Mouse (Mus musculus) embryo, embryonic 9.5 days (tissue): ENCODE data around the gene Gm11983.
"Not testable (repeated sequence)": the region's sequence is repeated elsewhere in the genome, so short reads cannot be mapped to it uniquely, and the experiment has no call there.

Experiments
- DNase-seq: peaks from one replicate; pipeline ENCODE4 v3.0.0-alpha.2; 2017; ENCODE audit errors: extremely low spot score

Gm11983 gene

GRCm38 (mm10) chr11:6837554-6837953 is at the start of gene Gm11983:
Gene Gm11983 (minus strand): TSS chr11:6837654.
- DNase-seq: no peak

- DNase-seq: not testable (repeated sequence)
Measured at GRCm38 (mm10) chr11:6883045-6883444, 45.6 kb upstream of the Gm11983 start.

- no peak for DNase-seq
Measured at GRCm38 (mm10) chr11:6881614-6882013, 44.2 kb upstream of the Gm11983 start.

GRCm38 (mm10) chr11:6877740-6878139 is 40.3 kb upstream of the Gm11983 start:
- DNase-seq: no peak

DNA sequence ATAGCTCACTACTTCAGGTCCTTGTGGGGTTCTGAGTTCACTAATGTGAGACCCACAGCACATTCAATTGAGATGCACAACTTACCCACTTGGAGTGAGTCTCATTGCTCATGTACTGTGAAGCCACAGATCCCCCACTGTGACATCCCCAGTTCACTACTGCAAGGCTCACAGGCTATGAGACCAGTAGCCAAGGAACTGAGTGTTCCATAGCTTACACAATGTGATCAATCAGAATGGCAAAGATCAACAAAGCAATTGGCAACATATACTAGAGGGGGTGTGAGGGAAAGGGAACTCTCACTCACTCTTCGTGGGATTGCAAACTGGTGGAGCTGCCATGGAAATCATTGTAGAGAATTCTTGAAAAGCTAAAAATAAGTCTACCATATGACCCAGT is 33.5 kb upstream of the Gm11983 start:
- no peak for DNase-seq

DNA sequence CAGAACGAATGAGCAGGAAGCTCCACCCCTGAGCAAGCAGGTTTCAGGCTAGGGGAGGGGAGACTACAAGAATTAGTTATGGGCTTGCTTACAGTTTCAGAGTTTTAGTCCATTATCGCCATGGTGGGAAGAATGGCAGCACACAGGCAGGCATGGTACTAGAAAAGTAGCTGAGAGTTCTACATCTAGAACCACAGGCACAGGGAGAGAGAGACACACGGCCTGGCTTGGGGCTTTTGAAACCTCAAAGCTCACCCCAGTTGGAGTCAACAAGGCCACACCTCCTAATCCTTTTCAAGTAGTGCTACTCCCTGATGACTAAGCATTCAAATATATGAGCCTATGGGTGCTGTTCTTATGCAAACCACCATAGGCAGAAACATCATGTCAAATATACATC is 28.1 kb upstream of the Gm11983 start:
- DNase-seq: no peak

DNA sequence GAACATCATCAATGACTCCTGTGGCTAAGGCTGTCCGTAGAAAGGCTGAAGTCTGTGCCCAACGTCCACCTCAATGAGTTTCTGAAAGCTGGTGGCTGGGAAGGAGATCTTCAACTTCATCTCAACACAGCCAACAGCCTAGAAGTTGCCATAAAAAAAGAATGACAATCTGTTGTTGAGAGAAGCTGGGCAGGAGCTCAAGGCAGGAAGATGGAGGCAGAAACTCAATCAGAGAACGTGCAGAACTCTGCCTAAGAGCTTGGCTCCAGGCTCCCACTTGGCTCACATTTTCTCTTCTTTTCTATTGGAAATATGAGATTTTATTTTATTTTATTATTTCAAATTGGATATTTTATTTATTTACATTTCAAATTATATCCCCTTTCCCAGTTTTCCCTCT is 24.7 kb upstream of the Gm11983 start:
- DNase-seq: no peak

DNA sequence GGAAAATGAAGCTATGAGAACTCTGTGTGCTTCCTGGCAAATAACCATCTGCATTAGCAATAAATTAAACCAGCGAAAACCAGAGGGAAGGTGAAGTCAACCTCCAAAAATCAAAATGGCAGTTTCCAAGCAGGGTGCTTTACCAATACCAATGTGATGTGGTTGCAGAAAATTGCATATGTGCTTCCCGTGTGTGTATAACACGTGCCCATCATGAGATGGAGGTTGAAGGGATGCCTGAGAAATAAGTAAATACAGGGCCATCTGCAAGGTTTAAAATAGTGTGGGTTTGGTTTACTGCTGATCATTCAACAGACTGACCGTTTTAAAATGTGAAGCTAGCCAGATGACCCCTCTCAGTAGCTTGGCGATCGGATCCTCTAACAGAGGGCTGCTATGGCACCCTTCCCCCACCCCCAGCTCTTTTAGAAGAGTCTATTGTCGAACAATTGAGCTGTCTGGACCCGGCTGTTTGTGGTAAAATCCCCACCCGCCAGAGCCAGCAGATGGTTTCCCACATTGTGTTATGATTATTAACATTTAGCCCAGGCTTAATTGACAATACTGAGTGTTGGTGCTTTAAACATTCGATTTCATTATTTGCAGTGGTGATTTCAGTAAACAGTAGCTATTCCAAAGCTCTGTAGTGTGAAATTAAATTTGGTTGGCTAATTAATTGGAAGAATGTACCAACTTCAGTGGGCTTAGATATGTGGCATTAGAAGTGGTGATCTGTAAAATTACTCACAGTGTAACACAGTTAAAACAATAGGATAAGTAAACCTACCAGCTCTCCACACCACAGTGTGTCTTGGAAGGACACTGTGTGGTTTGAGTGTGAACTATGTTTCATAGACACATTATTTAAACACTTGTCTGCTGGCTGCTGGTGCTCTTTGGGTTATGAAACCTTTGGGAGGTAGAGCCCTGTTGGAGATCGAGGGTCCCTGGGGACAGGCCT is 22.7 kb upstream of the Gm11983 start:
- DNase-seq: peak; percentile 18

GRCm38 (mm10) chr11:6859096-6859495 is 21.6 kb upstream of the Gm11983 start:
- no peak for DNase-seq

DNA sequence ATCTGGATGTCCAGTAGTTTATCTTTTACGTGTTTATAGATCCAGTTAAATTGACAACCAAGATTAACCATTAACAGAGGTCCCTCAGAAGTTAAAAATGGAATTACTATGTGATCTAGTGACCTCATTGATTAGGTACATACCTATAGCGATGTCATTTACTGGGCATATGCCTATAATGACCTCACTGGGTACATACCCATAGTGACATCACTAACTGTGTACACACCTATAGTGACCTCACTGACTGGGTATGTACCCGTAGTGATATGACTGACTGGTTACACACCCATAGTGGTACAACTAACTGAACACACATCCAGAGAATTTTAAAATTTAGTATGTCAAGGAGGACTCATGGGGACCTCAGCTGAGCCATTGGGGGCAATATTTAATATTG is 18.5 kb upstream of the Gm11983 start:
- DNase-seq: no peak

- DNase-seq: not testable (repeated sequence)
Measured at GRCm38 (mm10) chr11:6853366-6853765, 15.9 kb upstream of the Gm11983 start.

DNA sequence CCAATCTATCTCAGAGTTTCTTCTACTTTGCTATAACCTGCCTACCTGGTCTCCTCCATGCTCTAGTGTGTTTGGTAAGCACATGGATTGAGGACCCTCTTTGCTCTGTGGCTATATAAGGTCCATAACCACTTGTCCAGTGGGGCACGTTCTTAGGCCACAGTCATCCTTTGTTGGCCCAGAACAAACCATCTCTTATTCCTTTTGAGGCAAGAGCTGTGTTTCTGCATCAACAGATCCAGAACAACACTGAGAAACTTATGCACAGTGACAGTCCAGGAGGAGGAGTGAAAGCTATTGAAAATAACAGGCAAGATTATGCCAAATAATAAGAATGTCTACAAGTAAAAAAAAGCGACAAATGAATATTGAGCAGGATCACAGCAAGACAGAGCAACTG is 6.4 kb upstream of the Gm11983 start:
- no peak for DNase-seq

- no peak for DNase-seq
Measured at GRCm38 (mm10) chr11:6842160-6842559, 4.7 kb upstream of the Gm11983 start.

DNA sequence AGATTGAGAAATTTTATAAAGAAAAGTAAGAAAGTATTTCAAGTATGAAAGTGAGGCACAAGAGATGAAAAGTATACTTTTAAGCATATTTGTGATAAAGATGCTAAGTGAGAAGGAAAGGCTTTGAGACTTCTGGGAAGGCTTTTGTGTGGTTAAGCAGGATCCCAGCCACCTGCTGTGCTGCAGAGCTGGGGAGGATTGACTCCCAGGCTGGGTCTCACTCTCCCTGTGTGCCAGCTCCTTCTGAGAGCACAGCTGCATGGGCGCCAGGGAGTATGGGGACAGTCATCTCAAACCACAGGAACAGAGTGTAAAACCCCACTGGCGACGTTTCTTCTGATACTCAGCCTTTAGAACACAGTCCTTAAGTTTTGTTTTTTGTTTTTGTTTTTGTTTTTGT is 3.3 kb upstream of the Gm11983 start:
- no peak for DNase-seq

DNA sequence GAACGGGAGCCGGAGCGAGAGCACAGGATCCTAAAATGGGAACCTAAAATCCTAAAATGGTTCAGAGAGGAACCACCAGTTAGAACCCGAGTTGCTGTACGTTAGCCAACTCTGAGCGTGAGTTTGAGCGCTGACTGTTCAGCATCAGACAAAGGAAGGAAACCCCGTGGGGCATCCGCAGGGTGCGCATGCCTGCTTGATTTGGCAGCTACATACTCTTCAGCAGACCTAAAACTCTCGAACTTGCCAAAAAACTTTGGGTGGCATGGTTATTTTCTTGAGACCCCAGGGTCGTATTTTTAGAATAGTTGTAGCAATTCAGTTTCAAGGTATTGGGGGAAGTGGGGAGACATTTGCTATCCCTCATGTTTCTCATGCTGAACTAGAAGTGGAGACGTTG is 2.8 kb downstream of the Gm11983 start:
- no peak for DNase-seq

DNA sequence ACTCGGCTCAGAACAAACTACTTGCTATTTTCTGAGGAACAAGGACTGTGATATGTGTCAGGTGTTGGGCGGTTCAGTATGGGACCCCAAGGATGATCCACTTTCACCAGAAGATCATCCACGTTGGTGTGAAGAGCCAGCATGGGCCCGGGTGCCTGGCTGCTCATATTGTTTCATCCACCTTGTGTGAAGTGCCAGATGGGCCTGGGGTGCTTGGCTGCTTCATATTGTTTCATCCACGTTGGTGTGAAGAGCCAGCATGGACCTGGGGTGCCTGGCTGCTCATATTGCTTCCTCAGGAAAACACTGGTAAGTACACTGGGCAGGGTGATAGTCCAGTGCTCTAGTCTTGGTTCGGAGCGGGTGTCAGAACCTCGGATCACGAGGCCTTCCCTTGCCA is 3.7 kb downstream of the Gm11983 start:
- DNase-seq: no peak

GRCm38 (mm10) chr11:6831931-6832330 is 5.5 kb downstream of the Gm11983 start:
- no peak for DNase-seq

DNA sequence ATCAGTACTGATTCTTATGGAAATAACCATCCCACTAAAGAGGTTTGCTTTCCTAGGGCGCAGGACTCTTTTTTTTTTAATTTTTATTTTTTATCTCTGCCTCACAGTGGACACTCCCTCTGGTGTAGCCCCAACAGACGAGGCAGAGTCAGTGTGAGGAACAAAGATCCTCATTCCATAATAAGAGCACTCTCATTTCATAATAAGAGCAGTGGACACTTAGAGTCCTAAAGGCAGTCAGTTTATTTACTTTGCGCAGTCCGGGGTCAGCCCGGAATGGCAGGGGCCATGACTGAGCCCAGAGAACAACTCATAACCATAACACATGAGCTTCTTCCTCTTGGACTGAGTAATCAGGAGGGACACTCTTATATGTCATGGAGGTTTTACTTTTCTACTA is 9.3 kb downstream of the Gm11983 start:
- peak; percentile 11 for DNase-seq

DNA sequence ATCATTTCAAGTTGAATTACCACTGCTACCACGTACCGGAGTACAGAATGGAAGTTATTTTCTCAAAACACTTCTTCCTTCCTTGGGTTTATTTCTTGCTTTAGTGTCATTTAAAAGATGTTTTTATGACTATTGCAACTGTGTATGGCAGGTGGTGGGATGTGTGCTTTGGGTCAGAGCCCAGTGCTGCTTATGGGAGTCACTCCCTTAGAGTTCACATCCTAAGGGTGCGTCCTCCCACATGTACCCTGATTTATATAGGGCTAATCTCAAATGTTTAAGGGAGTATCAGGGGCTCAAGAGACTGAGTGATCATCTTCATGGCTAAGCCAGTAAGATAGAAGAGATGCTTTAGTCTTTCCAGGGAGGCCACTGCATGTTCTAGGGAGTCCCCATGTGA is 11.3 kb downstream of the Gm11983 start:
- no peak for DNase-seq

- no peak for DNase-seq
Measured at GRCm38 (mm10) chr11:6823176-6823575, 14.3 kb downstream of the Gm11983 start.

DNA sequence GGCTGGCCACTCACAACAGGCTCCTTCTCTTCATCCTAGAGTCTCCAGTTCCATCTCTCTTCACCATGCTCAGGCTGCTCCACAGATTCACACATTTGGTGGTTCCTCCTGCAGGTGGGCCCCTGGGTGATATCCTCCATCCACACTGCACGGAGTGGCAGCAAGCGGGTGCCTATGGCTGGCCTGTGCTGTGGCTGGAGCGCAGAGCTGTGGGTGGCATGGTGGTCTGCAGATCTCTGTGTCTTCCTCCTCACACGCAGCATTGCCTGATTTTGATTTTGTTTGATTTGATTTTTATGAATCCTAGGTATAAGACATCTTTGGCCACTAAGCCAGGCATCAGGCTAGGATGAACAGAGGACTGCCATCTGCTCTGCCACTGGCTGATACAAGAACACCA is 23.0 kb downstream of the Gm11983 start:
- no peak for DNase-seq

GRCm38 (mm10) chr11:6802879-6803278 is 34.6 kb downstream of the Gm11983 start:
- not testable (repeated sequence) for DNase-seq

DNA sequence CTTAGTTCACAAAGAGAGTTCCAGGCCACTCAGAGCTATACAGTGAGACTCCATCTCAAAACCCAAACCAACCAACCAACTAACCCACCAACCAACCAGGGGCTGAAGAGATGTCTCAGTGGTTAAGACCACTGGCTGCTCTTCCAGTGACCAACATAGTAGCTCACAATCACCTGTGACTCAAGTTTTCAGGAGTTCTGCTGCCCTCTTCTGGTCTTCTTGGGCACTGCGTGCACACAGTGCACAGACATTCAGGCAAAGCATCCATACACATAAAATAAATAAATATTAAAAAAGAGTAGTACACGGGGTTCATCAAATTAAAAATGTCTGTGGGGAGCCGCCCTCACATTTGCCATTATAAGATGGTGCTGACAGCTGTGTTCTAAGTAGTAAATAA is 46.8 kb downstream of the Gm11983 start:
- no peak for DNase-seq
